1 mouse cellular context compared by ENCODE assay signal in genomic region chr4:119291921-119292320, GRCm38 (mm10).
TF ChIP-seq lines count a peak whose summit lies in the region.

No protein-coding gene starts in this region.

TF ChIP-seq in MEL, 35 proteins besides CTCF, POLR2A, EP300 and RAD21:
- TF ChIP-seq NRF1 (IDR thresholded peaks at IDR 0.05; ENCODE audit: insufficient read depth, low read depth, low read length, poor library complexity, severe bottlenecking) = no peak
- no peak for TF ChIP-seq KAT2A (conservative IDR thresholded peaks at IDR 0.05; ENCODE audit: low read depth, low read length)
- no peak for TF ChIP-seq ZMIZ1 (IDR thresholded peaks at IDR 0.05; ENCODE audit: low read depth, low read length)
- no peak for TF ChIP-seq GABPA (IDR thresholded peaks at IDR 0.05; ENCODE audit: low read depth, low read length)
- no peak for TF ChIP-seq USF1 (IDR thresholded peaks at IDR 0.05; ENCODE audit: low read depth, low read length)
- TF ChIP-seq ZNF384 (IDR thresholded peaks at IDR 0.05; ENCODE audit: low read depth, low read length) = no peak
- no peak for TF ChIP-seq MEF2A (IDR thresholded peaks at IDR 0.05; ENCODE audit: extremely low read depth, insufficient replicate concordance, low read depth, low read length, poor library complexity, severe bottlenecking)
- TF ChIP-seq SIN3A (IDR thresholded peaks at IDR 0.05; ENCODE audit: low read length) = no peak
- no peak for TF ChIP-seq POLR2AphosphoS5 (IDR thresholded peaks at IDR 0.05; ENCODE audit: borderline replicate concordance, low read depth, low read length)
- no peak for TF ChIP-seq MYB (IDR thresholded peaks at IDR 0.05; ENCODE audit: low read depth, low read length)
- TF ChIP-seq CHD2 (IDR thresholded peaks at IDR 0.05; ENCODE audit: low read length) = no peak
- TF ChIP-seq ZKSCAN1 (IDR thresholded peaks at IDR 0.05; ENCODE audit: low read depth, low read length) = no peak
- no peak for TF ChIP-seq MYC (IDR thresholded peaks at IDR 0.05; ENCODE audit: low read depth, low read length)
- no peak for TF ChIP-seq ELF1 (IDR thresholded peaks at IDR 0.05; ENCODE audit: low read depth, low read length)
- no peak for TF ChIP-seq UBTF (IDR thresholded peaks at IDR 0.05; ENCODE audit: borderline replicate concordance, insufficient read depth, low read depth, low read length)
- no peak for TF ChIP-seq SMC3 (IDR thresholded peaks at IDR 0.05; ENCODE audit: low read depth, low read length)
- TF ChIP-seq MXI1 (IDR thresholded peaks at IDR 0.05; ENCODE audit: low read depth, low read length) = no peak
